Mouse (Mus musculus) liver, embryonic 12.5 days (tissue): ENCODE measurements at regions not wholly inside any gene's neighbourhood (a gene's known extent, or its start where the extent isn't known, plus 50 kb on each side); places are given as distances from the start of the nearest gene placed in this dataset.
A peak's percentile ranks its signal among the peaks of the same experiment; 100 is the strongest.

Experiments used
- ATAC-seq: fragments of 200-750 bp; cut with Nextera tagmentation; 2 replicates; pipeline ENCODE4 v1.8.0; 2017; ENCODE audit warnings: moderate number of reproducible peaks, mild to moderate bottlenecking, moderate library complexity
- H3K27ac ChIP-seq: fragments of 300-500 bp; sonication (generic); 2 replicates; pipeline ENCODE4 v1.5.1; 2016; ENCODE audit warnings: mild to moderate bottlenecking
- H3K27me3 ChIP-seq: fragments of 300-500 bp; sonication (generic); replicated peaks from 2 replicates; pipeline ENCODE4 v1.6.1; 2016; ENCODE audit warnings: mild to moderate bottlenecking, moderate library complexity
- H3K36me3 ChIP-seq: fragments of 300-500 bp; sonication (generic); 2 replicates; pipeline ENCODE4 v1.6.1; 2016; ENCODE audit warnings: mild to moderate bottlenecking, moderate library complexity
- H3K4me1 ChIP-seq: fragments of 300-500 bp; sonication (generic); 2 replicates; pipeline ENCODE4 v1.6.1; 2016
- H3K4me2 ChIP-seq: fragments of 300-500 bp; sonication (generic); 2 replicates; pipeline ENCODE4 v1.6.1; 2016; ENCODE audit warnings: mild to moderate bottlenecking, moderate library complexity
- H3K4me3 ChIP-seq: fragments of 300-500 bp; sonication (generic); 2 replicates; pipeline ENCODE4 v1.5.1; 2016; ENCODE audit warnings: mild to moderate bottlenecking, moderate library complexity
- H3K9ac ChIP-seq: fragments of 300-500 bp; sonication (generic); 2 replicates; pipeline ENCODE4 v1.6.1; 2016; ENCODE audit warnings: mild to moderate bottlenecking, moderate library complexity
- H3K9me3 ChIP-seq: fragments of 300-500 bp; sonication (generic); replicated peaks from 2 replicates; pipeline ENCODE4 v1.6.1; 2016; ENCODE audit warnings: mild to moderate bottlenecking, moderate library complexity
- WGBS: fragments of 180-500 bp; shearing (Covaris S2); methylation state at CpG from one replicate; pipeline ENCODE4 v1.1.7; 2016; ENCODE audit not compliant: insufficient replicate concordance; 5-methylcytosine and 5-hydroxymethylcytosine counted together

DNA sequence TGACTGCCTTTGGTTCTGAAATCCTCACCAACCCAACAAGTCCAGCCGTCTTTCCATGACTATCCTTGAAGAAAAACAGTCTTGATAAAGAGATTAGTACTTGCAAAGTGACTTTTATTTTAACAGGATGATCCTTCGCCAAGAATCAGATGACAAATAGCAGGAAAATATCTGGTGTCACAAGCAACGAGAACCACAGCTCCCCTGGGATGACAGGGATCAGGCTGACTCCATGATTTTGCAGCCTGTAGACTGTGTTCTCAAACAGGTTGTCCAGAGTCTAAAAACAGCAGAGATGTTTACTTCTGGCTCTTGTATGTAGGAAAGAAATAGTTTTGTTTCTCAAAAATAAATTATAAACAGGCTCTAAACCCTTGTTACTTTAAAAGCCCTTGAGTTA lies 63.3 kb downstream of the Tmem18 start:
- no peak overlapping the region for H3K27ac ChIP-seq
- H3K4me2 ChIP-seq = no peak overlapping the region
- 49% methylated on average over 3 of the region's 3 CpGs for WGBS
- no peak for ATAC-seq
- no peak overlapping the region for H3K4me3 ChIP-seq
- H3K36me3 ChIP-seq = no peaks in the 10 kb centered on the region
- no peak overlapping the region for H3K9ac ChIP-seq
- no peaks in the 10 kb centered on the region for H3K9me3 ChIP-seq
- H3K4me1 ChIP-seq = no peaks in the 10 kb centered on the region
- no peaks in the 10 kb centered on the region for H3K27me3 ChIP-seq

DNA sequence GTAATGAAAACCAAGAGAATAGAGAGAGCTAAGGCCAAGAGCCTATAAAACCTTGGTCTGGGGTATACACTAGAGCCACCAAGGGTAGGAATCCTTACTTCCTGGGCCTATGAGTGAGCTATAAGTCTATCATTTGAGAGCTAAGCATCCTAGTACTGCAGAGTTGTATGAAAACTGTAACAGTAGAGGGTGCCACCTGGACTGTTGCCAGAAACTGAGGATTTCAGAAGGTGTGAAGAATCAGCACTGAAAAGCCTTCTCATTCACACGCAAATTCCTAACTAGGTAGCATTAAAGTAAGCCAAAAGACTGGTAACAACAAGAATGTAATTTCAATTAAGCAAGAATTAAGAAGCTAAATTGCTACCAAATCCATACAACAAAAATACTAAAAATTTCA lies 67.3 kb downstream of the Tmem18 start:
- 66% methylated on average over 1 of the region's 1 CpGs for WGBS

DNA sequence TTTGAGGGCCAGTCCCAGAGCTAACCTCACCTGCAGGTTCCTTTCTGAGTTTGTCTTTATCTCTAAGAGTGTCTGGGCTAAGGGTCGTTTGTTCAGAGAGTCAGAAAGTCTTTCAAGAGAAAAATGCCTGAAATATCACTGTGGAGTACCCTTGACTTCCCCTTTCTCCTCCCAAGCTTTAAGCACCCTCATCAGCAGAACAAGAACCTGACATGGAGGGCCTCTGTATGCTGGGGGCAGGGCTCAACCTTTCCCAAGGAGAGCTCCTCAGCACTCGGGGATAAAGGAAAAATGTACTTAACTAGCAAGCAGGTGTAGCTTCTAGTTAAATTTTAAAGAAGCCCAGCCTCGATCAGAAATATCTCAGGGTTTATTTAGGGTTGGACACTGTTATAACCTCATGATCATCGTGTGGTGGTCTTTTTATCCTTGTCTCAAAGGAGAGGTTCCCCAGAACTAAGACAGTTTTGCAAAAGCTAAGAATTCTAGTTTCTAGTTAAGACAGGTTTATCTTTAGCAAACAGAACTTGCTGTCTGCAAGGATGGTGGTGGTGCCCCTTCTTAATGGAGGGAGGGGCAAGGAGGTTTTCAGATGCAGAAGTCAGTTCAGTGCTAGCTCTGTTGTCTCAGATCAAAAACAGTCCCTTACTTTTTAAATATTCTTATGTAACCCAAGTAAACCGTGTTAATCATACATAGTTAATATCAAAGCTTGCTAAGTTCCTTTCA lies 70.3 kb downstream of the Tmem18 start:
- WGBS = 30% methylated on average over 5 of the region's 5 CpGs
- H3K4me2 ChIP-seq = peak overlapping the region; percentile 19
- peak; percentile 85 for ATAC-seq

More for the DNA sequence above, 67.3 kb downstream of the Tmem18 start:
- Histone ChIP-seq H3K36me3 (no peaks in the 10 kb centered on the region), H3K27ac (no peak overlapping the region), H3K4me2 (no peak overlapping the region), H3K9me3 (no peaks in the 10 kb centered on the region), H3K9ac (no peak overlapping the region), H3K4me3 (no peak overlapping the region), H3K27me3 (no peaks in the 10 kb centered on the region), H3K4me1 (peaks cover 21% of the 10 kb centered on the region)
- ATAC-seq = no peak

DNA sequence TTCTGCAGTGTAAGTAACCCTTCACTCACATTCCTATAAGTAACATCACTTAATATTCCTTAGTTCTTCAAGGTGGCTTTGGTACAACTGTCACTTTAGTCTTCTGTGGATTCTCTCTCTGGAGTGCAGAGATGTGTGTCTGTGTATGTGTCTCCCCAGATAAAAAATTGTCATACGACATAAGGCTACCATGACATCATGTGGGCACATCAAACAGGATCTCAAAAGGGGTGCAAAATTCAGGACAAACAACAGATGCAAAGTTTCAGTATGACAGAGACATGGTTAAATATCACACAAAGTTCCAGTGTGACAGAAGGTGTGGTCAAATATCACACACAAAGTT lies 70.8 kb downstream of the Tmem18 start:
- Histone ChIP-seq H3K4me2 (peak overlapping the region; percentile 19; the same call in 1 of the 2 replicates), H3K27ac (peak overlapping the region; percentile 79), H3K27me3 (no peaks in the 10 kb centered on the region), H3K9ac (no peak overlapping the region), H3K36me3 (no peaks in the 10 kb centered on the region), H3K4me1 (peaks cover 28% of the 10 kb centered on the region), H3K4me3 (no peak overlapping the region), H3K9me3 (no peaks in the 10 kb centered on the region)
- peak; percentile 79 for ATAC-seq
- 51% methylated on average over 1 of the region's 1 CpGs for WGBS

More for the DNA sequence above, 70.3 kb downstream of the Tmem18 start:
- H3K9me3 ChIP-seq = no peaks in the 10 kb centered on the region
- peaks cover 23% of the 10 kb centered on the region for H3K4me1 ChIP-seq
- no peak overlapping the region for H3K9ac ChIP-seq
- H3K4me3 ChIP-seq = no peak overlapping the region
- no peaks in the 10 kb centered on the region for H3K27me3 ChIP-seq
- no peaks in the 10 kb centered on the region for H3K36me3 ChIP-seq
- H3K27ac ChIP-seq = peak overlapping the region; percentile 79

DNA sequence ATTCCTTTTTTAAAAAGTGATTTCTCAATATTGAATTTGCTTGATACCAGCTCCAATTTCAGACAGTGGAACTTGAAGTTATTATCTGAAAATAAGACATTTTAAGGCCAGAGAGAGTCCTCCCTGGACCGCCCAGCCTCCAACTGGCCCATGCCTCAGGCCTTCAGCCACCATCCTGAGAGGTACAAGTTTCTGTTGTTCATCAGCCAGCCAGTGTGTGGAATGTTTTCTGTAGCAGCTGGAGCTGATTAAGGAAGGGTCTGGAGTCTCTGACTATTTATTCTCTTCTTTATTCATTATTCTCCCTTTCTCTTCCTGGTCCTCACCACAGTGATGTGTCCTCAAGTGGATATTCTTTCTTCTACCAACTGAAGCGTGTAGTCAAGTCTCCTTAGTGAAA lies 94.6 kb downstream of the Tmem18 start:
- no peak overlapping the region for H3K9ac ChIP-seq
- no peaks in the 10 kb centered on the region for H3K36me3 ChIP-seq
- ATAC-seq = no peak
- no peak overlapping the region for H3K4me3 ChIP-seq
- no peak overlapping the region for H3K4me2 ChIP-seq
- no peaks in the 10 kb centered on the region for H3K9me3 ChIP-seq
- no peak overlapping the region for H3K27ac ChIP-seq
- H3K4me1 ChIP-seq = no peaks in the 10 kb centered on the region
- WGBS = 47% methylated on average over 2 of the region's 2 CpGs
- H3K27me3 ChIP-seq = no peaks in the 10 kb centered on the region

DNA sequence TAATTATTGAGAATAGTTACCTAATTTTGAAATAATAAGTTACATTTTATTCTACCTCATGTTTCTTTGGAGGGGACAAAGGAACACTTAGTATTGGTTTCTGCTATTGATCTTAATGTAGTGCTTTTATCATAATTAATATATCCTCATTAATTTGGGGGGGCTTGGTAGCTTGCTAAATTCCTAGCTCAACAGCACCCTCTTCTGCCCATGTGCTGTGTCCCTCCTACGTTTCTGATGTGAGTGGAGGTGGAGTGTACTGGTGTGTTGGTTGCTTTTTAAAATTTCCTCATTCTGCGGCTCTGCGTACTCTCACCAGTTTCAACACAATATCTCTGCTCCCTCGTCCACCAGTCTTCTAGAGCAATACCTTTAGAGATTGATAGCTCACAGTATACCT lies 105.8 kb downstream of the Tmem18 start:
- Histone ChIP-seq H3K36me3 (no peaks in the 10 kb centered on the region), H3K27me3 (no peaks in the 10 kb centered on the region), H3K4me2 (no peak overlapping the region), H3K9me3 (0 out of 2 replicates have a peak, but pooled peaks cover 4% of the 10 kb centered on the region), H3K4me1 (no peaks in the 10 kb centered on the region), H3K27ac (no peak overlapping the region), H3K4me3 (no peak overlapping the region), H3K9ac (no peak overlapping the region)
- ATAC-seq = no peak
- 53% methylated on average over 4 of the region's 4 CpGs for WGBS

DNA sequence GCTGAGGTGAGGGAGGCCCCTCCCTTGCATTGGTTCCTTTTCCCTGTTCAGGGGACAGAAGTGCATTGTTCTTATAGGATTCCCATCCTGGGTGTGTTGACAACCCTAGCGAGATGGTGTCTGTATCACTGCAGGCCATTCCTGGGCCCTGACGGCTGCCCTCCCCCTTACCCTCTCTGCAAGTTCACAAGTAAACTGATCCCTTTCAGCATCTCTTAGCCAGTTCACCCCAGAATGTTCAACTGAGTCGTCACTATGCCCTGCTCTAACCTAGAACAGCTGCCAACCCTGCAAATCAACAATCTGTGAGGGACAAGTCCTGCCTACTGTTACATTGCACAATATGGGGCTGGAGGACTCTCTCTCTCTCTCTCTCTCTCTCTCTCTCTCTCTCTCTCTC lies 109.3 kb downstream of the Tmem18 start:
- no peak overlapping the region for H3K4me3 ChIP-seq
- H3K36me3 ChIP-seq = no peaks in the 10 kb centered on the region
- no peaks in the 10 kb centered on the region for H3K4me1 ChIP-seq

DNA sequence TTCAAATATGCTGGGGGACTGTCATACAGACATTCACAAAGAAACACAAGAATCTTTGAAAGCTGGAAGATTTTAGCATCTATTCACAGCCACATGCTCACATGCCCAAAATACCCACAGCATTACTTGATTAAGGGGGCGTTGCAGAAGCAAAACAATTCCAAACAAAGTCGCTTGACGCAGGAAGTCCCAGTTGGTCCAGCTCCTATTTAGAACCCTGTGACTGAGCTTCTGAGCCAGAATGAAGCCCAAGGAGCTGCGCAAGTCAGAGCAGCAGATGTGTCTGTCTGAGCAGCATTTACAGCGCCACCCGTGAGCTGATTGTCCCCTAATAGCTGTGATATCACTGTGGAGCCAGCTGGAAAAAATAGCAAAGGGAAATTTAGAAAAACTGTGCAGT lies 114.0 kb downstream of the Tmem18 start:
- H3K27ac ChIP-seq = no peak overlapping the region
- H3K4me2 ChIP-seq = no peak overlapping the region
- no peaks in the 10 kb centered on the region for H3K36me3 ChIP-seq
- no peaks in the 10 kb centered on the region for H3K4me1 ChIP-seq
- ATAC-seq = no peak
- no peaks in the 10 kb centered on the region for H3K9me3 ChIP-seq
- no peak overlapping the region for H3K9ac ChIP-seq
- WGBS = 75% methylated on average over 6 of the region's 6 CpGs
- H3K27me3 ChIP-seq = no peaks in the 10 kb centered on the region
- H3K4me3 ChIP-seq = no peak overlapping the region

More for the DNA sequence above, 109.3 kb downstream of the Tmem18 start:
- ATAC-seq = no peak
- no peak overlapping the region for H3K4me2 ChIP-seq
- no peaks in the 10 kb centered on the region for H3K9me3 ChIP-seq
- no peaks in the 10 kb centered on the region for H3K27me3 ChIP-seq
- no peak overlapping the region for H3K9ac ChIP-seq
- no peak overlapping the region for H3K27ac ChIP-seq
- WGBS = 54% methylated on average over 3 of the region's 3 CpGs

DNA sequence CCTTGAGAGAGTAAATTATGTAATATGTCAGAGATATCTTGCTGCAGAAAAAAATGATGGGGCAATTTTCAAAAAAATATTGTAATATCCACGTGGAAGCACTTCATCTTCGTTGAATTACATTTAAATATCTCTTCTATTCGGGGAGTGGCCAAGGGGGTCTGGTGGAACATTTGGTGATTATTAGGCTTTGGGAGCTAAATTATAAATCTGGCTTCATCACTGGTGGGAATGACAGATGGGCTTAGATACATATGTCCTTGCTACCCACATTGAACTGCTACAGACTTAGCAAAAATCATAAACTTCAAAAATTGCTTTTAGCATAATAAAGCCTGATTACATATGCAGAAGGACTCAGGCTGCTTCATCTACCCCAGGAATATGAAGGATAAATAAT lies 119.5 kb downstream of the Tmem18 start:
- Histone ChIP-seq H3K27me3 (no peaks in the 10 kb centered on the region), H3K4me2 (no peak overlapping the region), H3K9me3 (no peaks in the 10 kb centered on the region), H3K4me1 (no peaks in the 10 kb centered on the region), H3K27ac (no peak overlapping the region), H3K36me3 (no peaks in the 10 kb centered on the region), H3K4me3 (no peak overlapping the region), H3K9ac (no peak overlapping the region)
- ATAC-seq = no peak
- 59% methylated on average over 3 of the region's 3 CpGs for WGBS

DNA sequence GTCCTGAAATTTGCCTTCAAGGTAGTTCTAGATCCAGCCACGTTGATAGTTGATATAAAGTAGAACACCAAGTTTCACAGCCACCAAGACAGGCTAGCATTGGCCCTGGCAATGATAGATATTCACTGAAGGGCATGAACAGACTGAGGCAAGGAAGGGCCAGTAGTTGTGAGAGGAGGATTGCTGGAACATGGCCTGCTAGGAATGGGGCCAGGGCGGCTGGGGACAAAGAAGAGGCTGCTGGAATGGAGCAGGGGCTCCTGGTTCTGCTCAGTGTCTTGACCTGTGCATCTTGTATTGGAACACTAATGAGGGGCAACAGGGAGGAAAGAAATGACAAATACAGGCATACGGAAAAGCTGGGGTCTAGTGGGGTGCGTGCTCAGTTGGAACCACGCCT lies 123.0 kb downstream of the Tmem18 start:
- no peak overlapping the region for H3K4me3 ChIP-seq

DNA sequence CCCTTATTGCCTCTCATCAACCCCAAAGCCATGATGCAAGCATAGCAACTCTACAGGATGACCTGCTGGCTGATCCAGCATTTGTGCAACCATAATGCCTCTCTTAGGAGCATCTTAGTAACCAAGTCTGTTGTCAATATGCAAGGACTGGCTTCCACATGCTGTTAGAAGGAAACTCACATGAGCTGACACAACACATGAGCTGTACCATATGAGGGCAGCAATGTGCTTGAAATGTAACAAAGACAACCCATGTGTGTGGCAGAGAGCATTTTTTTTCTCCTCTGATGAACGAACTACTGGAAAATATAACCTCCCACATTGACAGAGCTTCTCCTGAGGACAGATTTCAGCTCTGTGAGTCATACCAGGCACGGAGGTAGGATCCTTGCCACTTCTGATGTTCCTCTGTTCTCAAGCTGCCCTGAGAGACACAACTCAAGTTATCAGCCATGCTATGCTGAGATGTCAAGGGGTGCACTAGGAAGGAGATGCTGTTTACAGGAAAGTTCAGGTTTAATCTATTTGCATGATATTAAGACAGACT lies 124.5 kb downstream of the Tmem18 start:
- Histone ChIP-seq H3K4me1 (no peaks in the 10 kb centered on the region), H3K36me3 (no peaks in the 10 kb centered on the region), H3K9ac (no peak overlapping the region), H3K4me2 (no peak overlapping the region), H3K27me3 (no peaks in the 10 kb centered on the region), H3K27ac (no peak overlapping the region), H3K4me3 (no peak overlapping the region), H3K9me3 (no peaks in the 10 kb centered on the region)
- ATAC-seq = no peak
- WGBS = 38% methylated on average over 2 of the region's 2 CpGs

More for the DNA sequence above, 123.0 kb downstream of the Tmem18 start:
- H3K27me3 ChIP-seq = no peaks in the 10 kb centered on the region
- ATAC-seq = no peak
- H3K9me3 ChIP-seq = no peaks in the 10 kb centered on the region
- no peak overlapping the region for H3K9ac ChIP-seq
- H3K27ac ChIP-seq = no peak overlapping the region
- H3K36me3 ChIP-seq = no peaks in the 10 kb centered on the region
- H3K4me1 ChIP-seq = no peaks in the 10 kb centered on the region
- H3K4me2 ChIP-seq = no peak overlapping the region
- WGBS = 63% methylated on average over 5 of the region's 5 CpGs

DNA sequence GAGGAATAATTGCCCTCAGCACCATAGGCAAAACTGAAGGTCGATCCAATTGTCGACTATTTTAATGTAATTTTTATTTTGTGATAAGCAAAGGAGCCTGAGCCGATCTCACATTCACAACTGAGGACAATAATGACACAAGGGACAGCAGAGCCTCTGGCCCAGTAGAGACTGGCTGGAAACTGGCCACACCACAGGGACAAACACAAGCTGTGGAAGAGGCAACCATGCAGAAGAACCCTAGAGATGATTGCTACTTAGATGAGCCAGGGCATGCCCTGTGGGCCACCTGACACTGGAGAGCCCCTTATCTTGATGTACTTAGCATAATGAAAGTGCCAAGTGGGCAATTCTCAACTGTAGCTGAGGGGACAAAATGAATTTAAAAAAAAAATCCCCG lies 126.3 kb downstream of the Tmem18 start:
- ATAC-seq = no peak
- no peaks in the 10 kb centered on the region for H3K27me3 ChIP-seq
- H3K9ac ChIP-seq = no peak overlapping the region
- no peak overlapping the region for H3K27ac ChIP-seq
- no peaks in the 10 kb centered on the region for H3K9me3 ChIP-seq
- H3K4me3 ChIP-seq = no peak overlapping the region
- H3K4me1 ChIP-seq = no peaks in the 10 kb centered on the region
- no peak overlapping the region for H3K4me2 ChIP-seq
- no peaks in the 10 kb centered on the region for H3K36me3 ChIP-seq
- WGBS = 70% methylated on average over 4 of the region's 4 CpGs

DNA sequence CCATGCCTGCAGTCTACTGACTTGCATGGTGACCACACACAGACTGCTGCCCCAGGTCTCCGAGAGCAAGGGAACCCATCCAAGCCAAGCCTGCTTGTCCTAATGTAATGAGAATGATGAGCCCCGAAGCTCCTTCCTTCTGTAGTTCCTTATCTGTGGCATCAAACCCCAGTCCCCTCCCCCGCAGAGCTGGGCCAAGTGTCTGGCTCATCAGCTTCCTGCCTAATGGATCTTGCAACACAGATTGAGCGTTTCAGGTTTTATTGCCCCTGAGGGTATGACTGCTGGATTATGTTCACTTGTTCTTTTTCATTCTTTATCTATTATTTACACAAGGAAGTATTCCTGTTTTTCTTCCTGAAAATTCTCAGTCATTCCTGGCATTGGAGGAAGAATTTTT lies 142.5 kb downstream of the Tmem18 start:
- ATAC-seq = no peak
- WGBS = 35% methylated on average over 4 of the region's 4 CpGs

More for the DNA sequence above, 142.5 kb downstream of the Tmem18 start:
- no peak overlapping the region for H3K4me3 ChIP-seq
- H3K9me3 ChIP-seq = no peaks in the 10 kb centered on the region
- H3K27me3 ChIP-seq = no peaks in the 10 kb centered on the region
- no peaks in the 10 kb centered on the region for H3K36me3 ChIP-seq
- H3K4me2 ChIP-seq = no peak overlapping the region
- H3K27ac ChIP-seq = no peak overlapping the region
- no peak overlapping the region for H3K9ac ChIP-seq
- no peaks in the 10 kb centered on the region for H3K4me1 ChIP-seq
